Comparison of ENCODE assay signal across 29 mouse cellular contexts in the genomic region with DNA sequence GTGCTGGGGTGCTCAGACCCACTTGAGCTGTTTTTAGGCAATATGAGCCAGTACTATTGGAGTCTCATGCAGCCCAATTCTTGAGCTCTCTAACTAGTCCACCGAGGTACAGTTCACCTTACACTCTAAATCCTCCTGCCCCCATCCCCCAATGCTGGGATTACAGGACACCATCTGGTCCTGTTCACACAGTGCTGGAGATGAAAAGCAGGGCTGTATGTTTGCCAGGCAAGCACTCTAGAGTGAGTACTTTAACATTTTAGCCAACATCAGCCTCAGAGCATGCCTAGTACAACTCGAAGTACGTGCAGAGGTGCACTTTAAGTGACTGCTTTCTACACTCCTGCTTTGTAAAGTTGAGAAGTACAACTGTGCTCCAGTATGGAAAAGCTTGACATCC. TPM values are rescaled to one million over a fixed set of nuclear protein-coding genes. Genes with fewer than 3 reads are reported as not detected.
DNase-seq lines count a peak whose midpoint lies in the region; ATAC-seq and TF ChIP-seq lines count a peak whose summit lies in the region.
"Had no signal": no experiment of that assay in that cellular context is flagged by ENCODE, and none has a peak within 500 bp of the region (broad histone marks: within the 10 kb centered on the region; RNA-seq: fewer than 3 reads in every experiment).

No protein-coding gene starts in this region.

- no peak for DNase-seq in heart, adult 18-20 months
- DNase-seq in lung, postnatal 14 days: no peak
- peak; percentile 37 for DNase-seq in limb, embryonic 14.5 days (ENCODE audit: low spot score)
- no peak for DNase-seq in c-Kit-positive CD71-positive TER-119-positive erythroid progenitor cells, embryonic 14.5 days (ENCODE audit: low spot score)
- DNase-seq: adrenal gland, postnatal 14 days; cerebellum, adult 18-20 months; forebrain, postnatal 0 days; kidney, adult 11 months; kidney, postnatal 14 days; layer of hippocampus, adult 9-11 months; liver, embryonic 13.5 days; lung, adult 18-20 months; thymus, adult 18-20 months; thymus, postnatal 25 days had no signal

- no peaks in the 10 kb centered on the region for H3K36me3 ChIP-seq in heart, embryonic 15.5 days
- H3K36me3 ChIP-seq in lung, embryonic 16.5 days (ENCODE audit: control insufficient read depth, insufficient read depth, low read length): no peaks in the 10 kb centered on the region
- no peaks in the 10 kb centered on the region for H3K36me3 ChIP-seq in intestine, embryonic 16.5 days (ENCODE audit: control insufficient read depth, insufficient read depth, low read length)
- H3K36me3 ChIP-seq in limb, embryonic 14.5 days (ENCODE audit: control insufficient read depth, insufficient read depth, low read length): no peaks in the 10 kb centered on the region
- H3K36me3 ChIP-seq: limb, embryonic 15.5 days; liver, embryonic 13.5 days; midbrain, embryonic 10.5 days had no signal

- H3K4me1 ChIP-seq in heart, embryonic 15.5 days (replicated peaks): no peaks in the 10 kb centered on the region
- no peaks in the 10 kb centered on the region for H3K4me1 ChIP-seq in lung, embryonic 16.5 days (replicated peaks; ENCODE audit: control insufficient read depth, insufficient read depth, low read length)
- no peaks in the 10 kb centered on the region for H3K4me1 ChIP-seq in intestine, embryonic 16.5 days (ENCODE audit: control insufficient read depth, insufficient read depth, low read length)
- no peaks in the 10 kb centered on the region for H3K4me1 ChIP-seq in limb, embryonic 14.5 days (ENCODE audit: control insufficient read depth, insufficient read depth, low read length)
- H3K4me1 ChIP-seq: limb, embryonic 15.5 days; liver, embryonic 13.5 days had no signal

- no peak for TF ChIP-seq POLR2A in limb, embryonic 14.5 days (IDR thresholded peaks at IDR 0.05; ENCODE audit: borderline replicate concordance, extremely low read depth, insufficient read depth, insufficient read length)

- 0 out of 2 replicates have a peak, but pooled peaks have one; percentile 18 for ATAC-seq in heart, embryonic 15.5 days (replicated peaks; ENCODE audit: insufficient number of reproducible peaks, insufficient read depth, low FRiP score, low read depth)
- ATAC-seq in lung, embryonic 16.5 days (ENCODE audit: low read depth): peak; percentile 90
- peak; percentile 40; the same call in 1 of the 2 replicates for ATAC-seq in intestine, embryonic 16.5 days
- no peak; the same call in 1 of the 2 replicates for ATAC-seq in limb, embryonic 14.5 days (ENCODE audit: low FRiP score, low read depth)
- ATAC-seq: CD4-positive, CD25-positive, alpha-beta regulatory T cell, adult 4 months; forebrain, postnatal 0 days; hindbrain, postnatal 0 days; midbrain, embryonic 16.5 days had no signal

- no peaks in the 10 kb centered on the region for H3K9me3 ChIP-seq in heart, embryonic 15.5 days (replicated peaks)
- H3K9me3 ChIP-seq in lung, embryonic 16.5 days (ENCODE audit: control insufficient read depth, low read length): no peaks in the 10 kb centered on the region
- no peaks in the 10 kb centered on the region for H3K9me3 ChIP-seq in intestine, embryonic 16.5 days (ENCODE audit: control insufficient read depth, low read length)
- H3K9me3 ChIP-seq in limb, embryonic 14.5 days (ENCODE audit: control insufficient read depth, low read length): no peaks in the 10 kb centered on the region
- H3K9me3 ChIP-seq: limb, embryonic 15.5 days; liver, embryonic 13.5 days; midbrain, embryonic 10.5 days had no signal

- H3K4me2 ChIP-seq in heart, embryonic 15.5 days: no peak overlapping the region
- no peak overlapping the region for H3K4me2 ChIP-seq in lung, embryonic 16.5 days (ENCODE audit: low read depth, low read length)
- H3K4me2 ChIP-seq in intestine, embryonic 16.5 days (ENCODE audit: low read depth, low read length): no peak overlapping the region
- no peak overlapping the region for H3K4me2 ChIP-seq in limb, embryonic 14.5 days (replicated peaks; ENCODE audit: low read depth, low read length, severe bottlenecking)
- H3K4me2 ChIP-seq: limb, embryonic 15.5 days; liver, embryonic 13.5 days had no signal

- H3K27ac ChIP-seq in heart, embryonic 15.5 days: no peak overlapping the region
- H3K27ac ChIP-seq in lung, embryonic 16.5 days (ENCODE audit: low read length): peak overlapping the region; percentile 31; the same call in 1 of the 2 replicates
- H3K27ac ChIP-seq in intestine, embryonic 16.5 days (ENCODE audit: low read length): no peak overlapping the region
- no peak overlapping the region for H3K27ac ChIP-seq in limb, embryonic 14.5 days (replicated peaks; ENCODE audit: low read depth, low read length)
- H3K27ac ChIP-seq: hindbrain, postnatal 0 days; limb, embryonic 15.5 days; liver, embryonic 13.5 days; midbrain, embryonic 10.5 days had no signal

- H3K4me3 ChIP-seq in heart, embryonic 15.5 days: no peak overlapping the region
- H3K4me3 ChIP-seq in lung, embryonic 16.5 days (ENCODE audit: low read length): no peak overlapping the region
- H3K4me3 ChIP-seq in intestine, embryonic 16.5 days (ENCODE audit: low read length): no peak overlapping the region
- H3K4me3 ChIP-seq in limb, embryonic 14.5 days (replicated peaks; ENCODE audit: low read length): no peak overlapping the region
- H3K4me3 ChIP-seq: limb, embryonic 15.5 days; liver, embryonic 13.5 days; midbrain, embryonic 10.5 days had no signal

- H3K9ac ChIP-seq in heart, embryonic 15.5 days: no peak overlapping the region
- H3K9ac ChIP-seq in lung, embryonic 16.5 days (ENCODE audit: low read length): no peak overlapping the region
- no peak overlapping the region for H3K9ac ChIP-seq in intestine, embryonic 16.5 days (ENCODE audit: low read depth, low read length)
- H3K9ac ChIP-seq in limb, embryonic 14.5 days (ENCODE audit: low read depth, low read length, severe bottlenecking): no peak overlapping the region
- H3K9ac ChIP-seq: forebrain, postnatal 0 days; limb, embryonic 15.5 days; liver, embryonic 13.5 days had no signal

- peaks cover 11% of the 10 kb centered on the region; the same call in 1 of the 2 replicates for H3K27me3 ChIP-seq in heart, embryonic 15.5 days
- H3K27me3 ChIP-seq in lung, embryonic 16.5 days (ENCODE audit: control insufficient read depth, insufficient read depth, low read depth, low read length): no peaks in the 10 kb centered on the region
- H3K27me3 ChIP-seq in intestine, embryonic 16.5 days (replicated peaks; ENCODE audit: control insufficient read depth, insufficient read depth, low read length): no peaks in the 10 kb centered on the region
- H3K27me3 ChIP-seq in limb, embryonic 14.5 days (ENCODE audit: control insufficient read depth, insufficient read depth, low read length): no peaks in the 10 kb centered on the region
- H3K27me3 ChIP-seq: liver, embryonic 13.5 days had no signal

- 34% methylated on average over 3 of the region's 3 CpGs for WGBS in heart, embryonic 15.5 days
- 39% methylated on average over 3 of the region's 3 CpGs for WGBS in lung, embryonic 16.5 days
- 50% methylated on average over 3 of the region's 3 CpGs for WGBS in intestine, embryonic 16.5 days
- WGBS in limb, embryonic 14.5 days: 29% methylated on average over 3 of the region's 3 CpGs

RNA-seq across cellular contexts. Expression of gene Slc6a5, which starts 18.6 kb away (rescaled TPM):
- polyA plus RNA-seq in heart, embryonic 15.5 days (2015; fragmentation: Nextera tagmentation; extraction: Ambion mirVana): 0.04 TPM in 1 of 2 replicates, not detected in the other
- not detected for total RNA-seq in heart, adult 18-20 months (2021)
- polyA plus RNA-seq in lung, embryonic 16.5 days (2015; fragmentation: Nextera tagmentation; extraction: Ambion mirVana): not detected in 2 replicates
- not detected in 2 replicates for polyA plus RNA-seq in intestine, embryonic 16.5 days (2015; fragmentation: Nextera tagmentation; extraction: Ambion mirVana)
- polyA plus RNA-seq in limb, embryonic 14.5 days (2012; rRNA removed): 0.01 and 0.03 TPM in 2 replicates
- not detected in 2 replicates for polyA plus RNA-seq in limb, embryonic 14.5 days (2014; fragmentation: Nextera tagmentation; extraction: Ambion mirVana)
- total RNA-seq: gastrocnemius, adult 8-10 months; heart, postnatal 25 days; megakaryocyte progenitor cell, adult 5-6 weeks; neutrophil, adult 5-6 weeks had no signal
- polyA plus RNA-seq: CD4-positive, CD25-positive, alpha-beta regulatory T cell, adult 4 months; forebrain, postnatal 0 days; heart, embryonic 14.5 days; kidney, embryonic 14.5 days; liver, embryonic 13.5 days; midbrain, embryonic 10.5 days; stomach, embryonic 14.5 days had no signal

RNA-seq across cellular contexts. Expression of gene Nell1, which starts 46.1 kb away (rescaled TPM):
- 0.31 and 0.67 TPM in 2 replicates for polyA plus RNA-seq in heart, embryonic 15.5 days (2015; fragmentation: Nextera tagmentation; extraction: Ambion mirVana)
- not detected for total RNA-seq in heart, adult 18-20 months (2021)
- polyA plus RNA-seq in lung, embryonic 16.5 days (2015; fragmentation: Nextera tagmentation; extraction: Ambion mirVana): 3.8 and 4.3 TPM in 2 replicates
- polyA plus RNA-seq in intestine, embryonic 16.5 days (2015; fragmentation: Nextera tagmentation; extraction: Ambion mirVana): 3.5 and 4.2 TPM in 2 replicates
- 4.8 and 5.5 TPM in 2 replicates for polyA plus RNA-seq in limb, embryonic 14.5 days (2012; rRNA removed)
- polyA plus RNA-seq in limb, embryonic 14.5 days (2014; fragmentation: Nextera tagmentation; extraction: Ambion mirVana): 4.2 and 5.2 TPM in 2 replicates
- total RNA-seq: heart, postnatal 25 days; megakaryocyte progenitor cell, adult 5-6 weeks; neutrophil, adult 5-6 weeks had no signal
- polyA plus RNA-seq: CD4-positive, CD25-positive, alpha-beta regulatory T cell, adult 4 months had no signal
